Mouse (Mus musculus) myocyte (in vitro differentiated cells): ENCODE data around the gene Erv3.

ENCODE experiments used
- CEBPB ChIP-seq: IDR thresholded peaks from 2 replicates; pipeline ENCODE4 v1.6.1; 2011; ENCODE audit warnings: mild to moderate bottlenecking, moderate library complexity; ENCODE audit not compliant: poor library complexity, insufficient read depth, severe bottlenecking
- MAX ChIP-seq: IDR thresholded peaks from one replicate; pipeline ENCODE4 v1.6.1; 2011; ENCODE audit warnings: low read depth, mild to moderate bottlenecking, control low read depth
- MYOG ChIP-seq, 3 experiments: IDR thresholded peaks; one replicate each; pipeline ENCODE4 v1.6.1; 2011; ENCODE audit warnings: control low read depth in 2 of 3, low read depth in 2 of 3, mild to moderate bottlenecking in 2 of 3; ENCODE audit not compliant: insufficient read length in 2 of 3, control insufficient read depth in 1 of 3, insufficient read depth in 1 of 3
- POLR2A ChIP-seq: IDR thresholded peaks from one replicate; pipeline ENCODE4 v1.6.1; 2011; ENCODE audit warnings: low read depth, mild to moderate bottlenecking, control low read depth, moderate library complexity; ENCODE audit not compliant: insufficient read length
- POLR2AphosphoS2 ChIP-seq: IDR thresholded peaks from one replicate; pipeline ENCODE4 v1.6.1; 2011; ENCODE audit warnings: low read depth, control low read depth; ENCODE audit not compliant: insufficient read length
- TCF3 ChIP-seq: IDR thresholded peaks from one replicate; pipeline ENCODE4 v1.6.1; 2011; ENCODE audit warnings: low read depth, control low read depth; ENCODE audit not compliant: insufficient read length
- USF1 ChIP-seq: IDR thresholded peaks from one replicate; pipeline ENCODE4 v1.6.1; 2011; ENCODE audit warnings: low read depth, mild to moderate bottlenecking, control low read depth, moderate library complexity

DNA sequence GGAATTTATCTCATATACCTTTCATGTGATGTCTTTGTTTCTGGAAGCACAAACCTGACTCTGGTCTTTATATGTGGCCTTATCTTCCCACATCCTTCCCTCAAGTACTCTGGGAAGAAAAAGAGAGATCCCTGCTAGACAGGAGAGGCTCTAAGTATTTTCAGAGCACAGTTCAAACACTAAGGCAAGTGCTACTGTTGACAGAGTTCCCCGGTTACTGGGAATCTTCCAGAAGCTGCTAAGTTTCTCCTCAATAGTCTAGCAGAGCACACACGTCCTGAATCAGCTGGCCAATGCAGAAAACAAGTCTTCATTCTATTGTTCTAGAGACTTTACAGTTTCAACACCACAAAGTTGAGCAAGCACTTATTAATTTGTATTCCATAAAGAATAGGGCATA is 12.7 kb downstream of the Erv3 start:
- TF ChIP-seq POLR2A (no peak), MAX (no peak), MYOG (IDR thresholded peaks at IDR 0.05; ENCODE audit: control insufficient read depth in 1 of 3, insufficient read depth in 1 of 3, insufficient read length in 2 of 3, low read depth in 2 of 3) (no peak), TCF3 (no peak), USF1 (no peak), POLR2AphosphoS2 (no peak), CEBPB (no peak)
